Mouse (Mus musculus): ENCODE data around the gene Mtg1. TPM values are rescaled to one million over a fixed set of nuclear protein-coding genes. Genes with fewer than 3 reads are reported as not detected.

The Mtg1 gene
- total and polyA plus RNA-seq, 2 experiments from 2014 or later, result 7.2 to 33.5 TPM

DNA sequence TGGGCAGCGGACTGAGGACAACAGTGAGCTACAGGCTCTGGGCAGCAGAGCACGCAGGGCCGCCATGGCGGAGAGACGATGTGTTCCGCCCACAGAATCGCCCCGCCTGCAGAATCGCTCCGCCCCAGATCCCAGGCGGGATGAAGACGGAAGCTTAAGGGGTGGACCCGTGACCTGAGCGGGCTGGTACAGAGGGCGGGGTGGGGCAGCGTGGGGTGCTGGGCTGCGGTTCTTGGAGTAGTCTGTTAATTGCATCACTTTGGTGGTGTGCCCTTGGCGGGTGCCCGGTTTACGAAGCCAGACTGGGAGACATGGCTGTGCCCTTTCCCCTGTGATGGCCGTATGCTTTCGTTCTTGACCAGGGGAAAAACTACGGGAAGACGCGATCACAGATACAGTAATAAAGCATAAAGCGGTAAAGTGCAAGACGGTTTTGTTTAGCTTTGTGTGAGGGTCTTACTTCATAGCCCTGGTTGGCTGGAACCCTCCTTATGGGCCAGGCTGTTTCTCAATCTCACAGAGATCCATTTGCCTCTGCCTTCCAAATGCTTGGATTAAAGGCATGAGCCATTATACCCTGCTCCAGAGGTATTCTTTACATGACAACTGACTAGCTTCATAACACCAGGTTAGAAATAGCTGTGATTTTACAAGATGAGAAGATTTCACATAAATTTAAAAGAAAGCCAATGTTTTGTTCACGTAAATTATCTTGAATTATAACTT, 20.9 kb upstream of the Mtg1 start, which contains the start of gene Echs1:
TSS of gene Echs1 (minus strand) at position 148 of the 726 bp plus-strand sequence.
- H3K27ac ChIP-seq, result peak within 1 kb of the TSS; percentile 86
- no peaks in the 10 kb centered on the region; the same call in 1 of the 2 replicates for H3K36me3 ChIP-seq (ENCODE audit: insufficient read depth, low read length)
- H3K4me1 ChIP-seq (ENCODE audit: insufficient read depth, low read length), result peaks cover 4% of the 10 kb centered on the region; the same call in 1 of the 2 replicates
- H3K9ac ChIP-seq (replicated peaks; ENCODE audit: low read length), result peak within 1 kb of the TSS; percentile 81
- DNase-seq (ENCODE audit: low spot score) (peak; percentile 90), ATAC-seq (peak; percentile 97)
- no peak for TF ChIP-seq CTCF (IDR thresholded peaks at IDR 0.05; ENCODE audit: low read depth)
- 4% methylated on average over 28 of the region's 28 CpGs for WGBS
- H3K4me3 ChIP-seq (ENCODE audit: low read length), result peak within 1 kb of the TSS; percentile 71
- peak within 1 kb of the TSS; percentile 69 for H3K4me2 ChIP-seq (ENCODE audit: low read depth, low read length)
- no peaks in the 10 kb centered on the region for H3K27me3 ChIP-seq (ENCODE audit: insufficient read depth, low read length)
- H3K9me3 ChIP-seq (ENCODE audit: low read length), result no peaks in the 10 kb centered on the region

DNA sequence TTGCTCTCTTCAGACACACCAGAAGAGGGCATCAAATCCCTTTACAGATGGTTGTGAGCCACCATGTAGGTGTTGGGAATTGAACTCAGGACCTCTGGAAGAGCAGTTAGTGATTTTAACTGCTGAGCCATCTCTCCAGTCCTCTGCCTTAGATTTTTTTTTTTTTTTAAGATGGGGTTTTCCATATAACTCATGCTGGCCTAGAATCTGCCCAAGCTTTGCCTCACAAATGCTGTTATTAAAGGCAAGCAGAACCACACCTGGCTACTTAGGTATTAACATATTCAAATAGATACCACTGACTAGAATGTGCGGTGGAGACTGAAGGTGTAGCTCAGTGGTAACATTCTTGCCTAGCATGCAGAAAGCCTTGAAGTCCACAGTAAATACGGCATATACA, 16.9 kb upstream of the Mtg1 start:
- H3K4me2 ChIP-seq (ENCODE audit: low read depth, low read length), result no peak overlapping the region
- H3K27me3 ChIP-seq (ENCODE audit: insufficient read depth, low read length), result no peaks in the 10 kb centered on the region
- H3K36me3 ChIP-seq (ENCODE audit: insufficient read depth, low read length), result no peaks in the 10 kb centered on the region
- no peaks in the 10 kb centered on the region for H3K9me3 ChIP-seq (ENCODE audit: low read length)
- no peak overlapping the region for H3K9ac ChIP-seq (replicated peaks; ENCODE audit: low read length)
- TF ChIP-seq CTCF (IDR thresholded peaks at IDR 0.05; ENCODE audit: low read depth), result no peak
- no peak for DNase-seq (ENCODE audit: low spot score)
- peaks cover 4% of the 10 kb centered on the region; the same call in 1 of the 2 replicates for H3K4me1 ChIP-seq (ENCODE audit: insufficient read depth, low read length)
- H3K27ac ChIP-seq, result no peak overlapping the region
- no peak for ATAC-seq
- WGBS, result 84% methylated on average over 2 of the region's 2 CpGs
- H3K4me3 ChIP-seq (ENCODE audit: low read length), result no peak overlapping the region

DNA sequence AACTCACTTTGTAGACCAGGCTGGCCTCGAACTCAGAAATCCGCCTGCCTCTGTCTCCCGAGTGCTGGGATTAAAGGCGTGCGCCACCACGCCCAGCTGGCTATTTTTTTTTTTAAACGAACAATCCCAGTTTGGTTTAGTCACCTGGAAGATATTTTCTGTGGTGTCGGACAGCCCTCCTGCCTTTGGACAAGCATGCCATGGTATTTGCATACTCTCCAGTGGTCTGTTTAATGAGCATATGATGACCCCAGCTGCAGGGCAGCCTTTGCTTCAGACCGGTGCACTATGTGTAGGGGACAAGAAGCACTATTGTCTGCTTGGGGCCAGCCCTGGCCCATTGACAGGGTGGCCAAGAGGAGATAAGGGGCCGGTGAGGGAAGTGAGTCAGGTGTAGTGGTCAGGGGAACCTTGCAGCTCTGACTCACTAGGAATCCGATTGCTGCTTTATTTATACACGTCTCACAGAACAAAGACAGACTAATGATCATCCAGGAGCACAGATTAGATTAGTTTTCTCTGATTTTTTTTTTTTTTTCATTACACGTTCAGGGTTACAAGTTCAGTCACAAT, 15.9 kb upstream of the Mtg1 start:
- WGBS, result 69% methylated on average over 12 of the region's 13 CpGs

GRCm38 (mm10) chr7:140122765-140123164, 14.6 kb upstream of the Mtg1 start:
- ATAC-seq (no peak), DNase-seq (ENCODE audit: low spot score) (no peak)
- Histone ChIP-seq H3K4me1 (ENCODE audit: insufficient read depth, low read length) (no peaks in the 10 kb centered on the region), H3K36me3 (ENCODE audit: insufficient read depth, low read length) (no peaks in the 10 kb centered on the region), H3K4me2 (ENCODE audit: low read depth, low read length) (no peak overlapping the region), H3K27me3 (ENCODE audit: insufficient read depth, low read length) (no peaks in the 10 kb centered on the region), H3K9ac (replicated peaks; ENCODE audit: low read length) (no peak overlapping the region), H3K27ac (no peak overlapping the region), H3K4me3 (ENCODE audit: low read length) (no peak overlapping the region), H3K9me3 (ENCODE audit: low read length) (no peaks in the 10 kb centered on the region)
- WGBS, result 38% methylated on average over 4 of the region's 4 CpGs
- TF ChIP-seq CTCF (IDR thresholded peaks at IDR 0.05; ENCODE audit: low read depth), result no peak

More for the DNA sequence above, 15.9 kb upstream of the Mtg1 start:
- no peaks in the 10 kb centered on the region for H3K9me3 ChIP-seq (ENCODE audit: low read length)
- H3K4me3 ChIP-seq (ENCODE audit: low read length), result no peak overlapping the region
- DNase-seq (ENCODE audit: low spot score) (no peak), ATAC-seq (no peak)
- H3K36me3 ChIP-seq (ENCODE audit: insufficient read depth, low read length), result no peaks in the 10 kb centered on the region
- no peak for TF ChIP-seq CTCF (IDR thresholded peaks at IDR 0.05; ENCODE audit: low read depth)
- no peaks in the 10 kb centered on the region for H3K27me3 ChIP-seq (ENCODE audit: insufficient read depth, low read length)
- no peak overlapping the region for H3K27ac ChIP-seq
- no peak overlapping the region for H3K4me2 ChIP-seq (ENCODE audit: low read depth, low read length)
- peaks cover 4% of the 10 kb centered on the region; the same call in 1 of the 2 replicates for H3K4me1 ChIP-seq (ENCODE audit: insufficient read depth, low read length)
- H3K9ac ChIP-seq (replicated peaks; ENCODE audit: low read length), result no peak overlapping the region

- ATAC-seq, result no peak
- H3K4me1 ChIP-seq (ENCODE audit: insufficient read depth, low read length), result no peaks in the 10 kb centered on the region
- H3K27me3 ChIP-seq (ENCODE audit: insufficient read depth, low read length), result no peaks in the 10 kb centered on the region
- no peaks in the 10 kb centered on the region for H3K9me3 ChIP-seq (ENCODE audit: low read length)
- no peak for DNase-seq (ENCODE audit: low spot score)
- no peak for TF ChIP-seq CTCF (IDR thresholded peaks at IDR 0.05; ENCODE audit: low read depth)
- no peak overlapping the region for H3K4me3 ChIP-seq (ENCODE audit: low read length)
- H3K9ac ChIP-seq (replicated peaks; ENCODE audit: low read length), result no peak overlapping the region
- no peak overlapping the region for H3K4me2 ChIP-seq (ENCODE audit: low read depth, low read length)
- WGBS, result 85% methylated on average over 1 of the region's 1 CpGs
- H3K27ac ChIP-seq, result no peak overlapping the region
- H3K36me3 ChIP-seq (ENCODE audit: insufficient read depth, low read length), result no peaks in the 10 kb centered on the region
These were observed 13.0 kb upstream of the Mtg1 start for GRCm38 (mm10) chr7:140124382-140124781.

- WGBS, result 2% methylated on average over 40 of the region's 40 CpGs
- DNase-seq (ENCODE audit: low spot score) (peak; percentile 91), ATAC-seq (peak; percentile 98)
- H3K4me1 ChIP-seq (ENCODE audit: insufficient read depth, low read length), result no peaks in the 10 kb centered on the region
- H3K4me3 ChIP-seq (ENCODE audit: low read length), result peak overlapping the region; percentile 70
- peak overlapping the region; percentile 73 for H3K9ac ChIP-seq (replicated peaks; ENCODE audit: low read length)
- peak overlapping the region; percentile 51; the same call in 1 of the 2 replicates for H3K27ac ChIP-seq
- H3K4me2 ChIP-seq (ENCODE audit: low read depth, low read length), result peak overlapping the region; percentile 60
- no peaks in the 10 kb centered on the region for H3K9me3 ChIP-seq (ENCODE audit: low read length)
- H3K27me3 ChIP-seq (ENCODE audit: insufficient read depth, low read length), result no peaks in the 10 kb centered on the region
- TF ChIP-seq CTCF (IDR thresholded peaks at IDR 0.05; ENCODE audit: low read depth), result no peak
- H3K36me3 ChIP-seq (ENCODE audit: insufficient read depth, low read length), result no peaks in the 10 kb centered on the region
These were observed 11.9 kb upstream of the Mtg1 start for GRCm38 (mm10) chr7:140125278-140126021.

All from hindbrain, postnatal 0 days (tissue).